Mouse (Mus musculus) kidney, adult 2 months (tissue): ENCODE results near the gene Mansc1. TPM values are rescaled to one million over a fixed set of nuclear protein-coding genes. Genes with fewer than 3 reads are reported as not detected.
A peak's percentile ranks its signal among the peaks of the same experiment; 100 is the strongest.

Experiments
- DNase-seq: peaks from one replicate; pipeline ENCODE4 v3.0.0; 2021
- H3K27ac ChIP-seq: fragments of 200-500 bp; 2 replicates; pipeline ENCODE4 v1.5.1; 2012; ENCODE audit warnings: low read depth, low read length, control low read depth, inconsistent platforms; ENCODE audit not compliant: insufficient read depth
- H3K27me3 ChIP-seq: fragments of 200-500 bp; replicated peaks from 2 replicates; pipeline ENCODE4 v1.6.1; 2012; ENCODE audit warnings: mild to moderate bottlenecking, moderate library complexity, low read length, inconsistent platforms; ENCODE audit not compliant: control insufficient read depth, insufficient read depth
- H3K36me3 ChIP-seq: fragments of 200-500 bp; 2 replicates; pipeline ENCODE4 v1.6.1; 2012; ENCODE audit warnings: mild to moderate bottlenecking, moderate library complexity, low read length, inconsistent platforms; ENCODE audit not compliant: control insufficient read depth, insufficient read depth
- H3K4me1 ChIP-seq: fragments of 200-500 bp; 2 replicates; pipeline ENCODE4 v1.6.1; 2011; ENCODE audit warnings: low read length; ENCODE audit not compliant: control insufficient read depth, insufficient read depth
- H3K4me3 ChIP-seq: fragments of 200-500 bp; 2 replicates; pipeline ENCODE4 v1.5.1; 2011; ENCODE audit warnings: mild to moderate bottlenecking, low read depth, low read length, control low read depth; ENCODE audit not compliant: insufficient read depth
- CTCF ChIP-seq: fragments of 200-500 bp; conservative IDR thresholded peaks from 2 replicates; pipeline ENCODE4 v1.5.1; 2011; ENCODE audit warnings: low read depth, mild to moderate bottlenecking, control low read depth, low read length, moderate library complexity, mixed read lengths; ENCODE audit not compliant: insufficient read depth, insufficient read length
- POLR2A ChIP-seq: fragments of 200-500 bp; IDR thresholded peaks from one replicate; pipeline ENCODE4 v1.6.1; 2011; ENCODE audit warnings: low read depth, low read length, control low read depth
- WGBS: fragments of 180-500 bp; shearing (Covaris S2); methylation state at CpG from one replicate; pipeline ENCODE4 v1.1.7; 2018; 5-methylcytosine and 5-hydroxymethylcytosine counted together
- polyA plus RNA-seq: library from polyadenylated mRNA; depleted of rRNA; stranded (reverse); fragments of >200 nt; gene quantifications from 2 replicates; pipeline ENCODE4 v1.2.3, GENCODE M21; 2012

Mansc1 gene
- polyA plus RNA-seq, 1 experiment = 8.8 TPM

GRCm38 (mm10) chr6:134610380-134610779 is 21.9 kb downstream of the Mansc1 start:
- DNase-seq = no peak
- H3K4me3 ChIP-seq = no peak overlapping the region
- H3K4me1 ChIP-seq = peaks cover 12% of the 10 kb centered on the region; the same call in 1 of the 2 replicates
- TF ChIP-seq POLR2A (no peak), CTCF (no peak)
- H3K36me3 ChIP-seq = no peaks in the 10 kb centered on the region
- no peak overlapping the region for H3K27ac ChIP-seq
- 90% methylated on average over 9 of the region's 9 CpGs for WGBS
- H3K27me3 ChIP-seq = no peaks in the 10 kb centered on the region

GRCm38 (mm10) chr6:134606949-134607746 is 25.1 kb downstream of the Mansc1 start:
- H3K27ac ChIP-seq = peak overlapping the region; percentile 80

GRCm38 (mm10) chr6:134606540-134606939 is 25.7 kb downstream of the Mansc1 start:
- Histone ChIP-seq H3K27ac (peak overlapping the region; percentile 80), H3K36me3 (no peaks in the 10 kb centered on the region), H3K27me3 (no peaks in the 10 kb centered on the region), H3K4me1 (peaks cover 12% of the 10 kb centered on the region; the same call in 1 of the 2 replicates), H3K4me3 (no peak overlapping the region)
- 25% methylated on average over 6 of the region's 6 CpGs for WGBS
- DNase-seq = peak; percentile 89
- TF ChIP-seq CTCF (no peak), POLR2A (no peak)

More at GRCm38 (mm10) chr6:134606949-134607746, 25.1 kb downstream of the Mansc1 start:
- H3K36me3 ChIP-seq = no peaks in the 10 kb centered on the region
- peak; percentile 77 for DNase-seq
- H3K27me3 ChIP-seq = no peaks in the 10 kb centered on the region
- H3K4me3 ChIP-seq = no peak overlapping the region
- TF ChIP-seq POLR2A (no peak), CTCF (peak; percentile 70)
- H3K4me1 ChIP-seq = peaks cover 12% of the 10 kb centered on the region; the same call in 1 of the 2 replicates
- WGBS = 28% methylated on average over 9 of the region's 9 CpGs

GRCm38 (mm10) chr6:134605196-134605595 is 27.1 kb downstream of the Mansc1 start:
- H3K27ac ChIP-seq = no peak overlapping the region
- no peak overlapping the region for H3K4me3 ChIP-seq
- peaks cover 14% of the 10 kb centered on the region; the same call in 1 of the 2 replicates for H3K4me1 ChIP-seq
- TF ChIP-seq POLR2A = no peak
- TF ChIP-seq CTCF = no peak
- no peak for DNase-seq
- 97% methylated on average over 3 of the region's 3 CpGs for WGBS
- no peaks in the 10 kb centered on the region for H3K36me3 ChIP-seq
- H3K27me3 ChIP-seq = no peaks in the 10 kb centered on the region

GRCm38 (mm10) chr6:134602371-134603003 is 29.8 kb downstream of the Mansc1 start:
- H3K27ac ChIP-seq = peak overlapping the region; percentile 80
- no peak overlapping the region for H3K4me3 ChIP-seq
- TF ChIP-seq POLR2A (no peak), CTCF (no peak)
- H3K36me3 ChIP-seq = no peaks in the 10 kb centered on the region
- DNase-seq = peak; percentile 81
- 16% methylated on average over 10 of the region's 10 CpGs for WGBS
- no peaks in the 10 kb centered on the region for H3K27me3 ChIP-seq
- peaks cover 18% of the 10 kb centered on the region; the same call in 1 of the 2 replicates for H3K4me1 ChIP-seq

- TF ChIP-seq CTCF (no peak), POLR2A (no peak)
- H3K27me3 ChIP-seq = no peaks in the 10 kb centered on the region
- H3K4me3 ChIP-seq = no peak overlapping the region
- no peaks in the 10 kb centered on the region for H3K36me3 ChIP-seq
- peak overlapping the region; percentile 72 for H3K27ac ChIP-seq
- 27% methylated on average over 3 of the region's 3 CpGs for WGBS
- peaks cover 17% of the 10 kb centered on the region; the same call in 1 of the 2 replicates for H3K4me1 ChIP-seq
- peak; percentile 91 for DNase-seq
These were observed 30.5 kb downstream of the Mansc1 start for GRCm38 (mm10) chr6:134601766-134602165.

- no peak overlapping the region for H3K4me3 ChIP-seq
- peak overlapping the region; percentile 72 for H3K27ac ChIP-seq
- no peaks in the 10 kb centered on the region for H3K36me3 ChIP-seq
- H3K4me1 ChIP-seq = peaks cover 11% of the 10 kb centered on the region; the same call in 1 of the 2 replicates
- 47% methylated on average over 7 of the region's 7 CpGs for WGBS
- no peak for TF ChIP-seq POLR2A
- TF ChIP-seq CTCF = no peak
- H3K27me3 ChIP-seq = no peaks in the 10 kb centered on the region
- peak; percentile 58 for DNase-seq
These were observed 31.2 kb downstream of the Mansc1 start for GRCm38 (mm10) chr6:134601130-134601529.
